32 mouse cellular contexts compared by ENCODE assay signal in the genomic region with DNA sequence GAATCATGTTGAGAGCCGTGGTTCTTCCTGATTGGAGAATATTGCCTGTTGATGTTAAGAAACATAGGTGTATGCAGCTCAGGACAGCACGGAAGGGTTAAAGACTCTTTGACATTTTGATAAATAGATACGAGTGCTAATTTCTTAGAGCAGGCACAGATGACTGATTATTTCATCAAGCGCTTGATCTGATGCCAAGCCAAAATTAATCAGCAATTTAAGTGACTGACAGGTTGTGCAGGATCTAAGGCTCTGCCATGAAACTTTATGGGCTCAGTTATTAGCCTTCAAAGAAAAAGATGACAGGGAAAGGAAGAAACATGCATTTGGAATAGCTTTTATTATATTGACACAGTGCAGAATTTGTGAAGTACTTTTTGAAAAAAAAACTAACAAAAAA.
DNase-seq lines count a peak whose midpoint lies in the region; ATAC-seq and TF ChIP-seq lines count a peak whose summit lies in the region.
"Had no signal": no experiment of that assay in that cellular context is flagged by ENCODE, and none has a peak within 500 bp of the region (broad histone marks: within the 10 kb centered on the region; RNA-seq: fewer than 3 reads in every experiment).

No protein-coding gene starts in this region.

- DNase-seq in forebrain, embryonic 10.5 days (ENCODE audit: extremely low spot score, low spot score), result no peak
- peak; percentile 27 for DNase-seq in kidney, postnatal 0 days (ENCODE audit: low spot score)
- DNase-seq in kidney, postnatal 25 days, result no peak
- DNase-seq in lung, postnatal 36 days, result no peak
- no peak for DNase-seq in gastrocnemius, adult 8-10 months (ENCODE audit: low spot score in 2 of 2)
- DNase-seq: adrenal gland, adult 2 months; cerebellum, adult 11-12 months; cerebellum, adult 9-11 months; embryo, embryonic 11 days; gastrocnemius, postnatal 14 days; heart, postnatal 14 days; kidney, adult 2 months; kidney, postnatal 14 days; left cerebral cortex, postnatal 4 days; liver, postnatal 0 days; lung, postnatal 4 days; right cerebral cortex, postnatal 4 days; thymus, adult 18-20 months; thymus, postnatal 25 days had no signal

- no peak overlapping the region for H3K9ac ChIP-seq in forebrain, embryonic 13.5 days
- no peak overlapping the region for H3K9ac ChIP-seq in kidney, postnatal 0 days (ENCODE audit: low read depth, low read length)
- H3K9ac ChIP-seq in forebrain, embryonic 16.5 days (replicated peaks; ENCODE audit: low read depth, low read length), result no peak overlapping the region
- no peak overlapping the region for H3K9ac ChIP-seq in hindbrain, embryonic 16.5 days (ENCODE audit: low read depth, low read length)
- H3K9ac ChIP-seq: embryonic facial prominence, embryonic 12.5 days; hindbrain, embryonic 15.5 days; intestine, embryonic 15.5 days; liver, embryonic 12.5 days; liver, postnatal 0 days; midbrain, embryonic 15.5 days had no signal

- no peaks in the 10 kb centered on the region for H3K9me3 ChIP-seq in forebrain, embryonic 13.5 days (replicated peaks)
- no peaks in the 10 kb centered on the region for H3K9me3 ChIP-seq in forebrain, embryonic 10.5 days
- no peaks in the 10 kb centered on the region for H3K9me3 ChIP-seq in kidney, postnatal 0 days (replicated peaks; ENCODE audit: low read length)
- H3K9me3 ChIP-seq in forebrain, embryonic 16.5 days (ENCODE audit: control insufficient read depth, low read length), result no peaks in the 10 kb centered on the region
- H3K9me3 ChIP-seq in hindbrain, embryonic 16.5 days (ENCODE audit: control insufficient read depth, low read length), result no peaks in the 10 kb centered on the region
- H3K9me3 ChIP-seq: embryonic facial prominence, embryonic 12.5 days; hindbrain, embryonic 15.5 days; intestine, embryonic 15.5 days; midbrain, embryonic 15.5 days had no signal

- 68% methylated on average over 4 of the region's 4 CpGs for WGBS in forebrain, embryonic 13.5 days
- WGBS in forebrain, embryonic 10.5 days, result 90% methylated on average over 4 of the region's 4 CpGs
- 60% methylated on average over 4 of the region's 4 CpGs for WGBS in kidney, postnatal 0 days
- WGBS in forebrain, embryonic 16.5 days, result 37% methylated on average over 4 of the region's 4 CpGs
- WGBS in hindbrain, embryonic 16.5 days, result 59% methylated on average over 4 of the region's 4 CpGs

- no peaks in the 10 kb centered on the region for H3K27me3 ChIP-seq in forebrain, embryonic 13.5 days
- no peaks in the 10 kb centered on the region for H3K27me3 ChIP-seq in forebrain, embryonic 10.5 days (ENCODE audit: poor library complexity, severe bottlenecking)
- H3K27me3 ChIP-seq in kidney, postnatal 0 days (ENCODE audit: insufficient read depth, low read length), result no peaks in the 10 kb centered on the region
- no peaks in the 10 kb centered on the region for H3K27me3 ChIP-seq in forebrain, embryonic 16.5 days (replicated peaks; ENCODE audit: control insufficient read depth, insufficient read depth, low read length)
- no peaks in the 10 kb centered on the region for H3K27me3 ChIP-seq in hindbrain, embryonic 16.5 days (replicated peaks; ENCODE audit: control insufficient read depth, insufficient read depth, low read length)
- H3K27me3 ChIP-seq: CH12.LX; embryonic facial prominence, embryonic 12.5 days; hindbrain, embryonic 15.5 days; intestine, embryonic 15.5 days; liver, embryonic 12.5 days; megakaryocyte, embryonic 14.5 days; midbrain, embryonic 15.5 days had no signal

- H3K4me1 ChIP-seq in forebrain, embryonic 13.5 days, result no peaks in the 10 kb centered on the region
- H3K4me1 ChIP-seq in forebrain, embryonic 10.5 days, result no peaks in the 10 kb centered on the region
- H3K4me1 ChIP-seq in kidney, postnatal 0 days (replicated peaks; ENCODE audit: insufficient read depth, low read length), result no peaks in the 10 kb centered on the region
- no peaks in the 10 kb centered on the region; the same call in 1 of the 2 replicates for H3K4me1 ChIP-seq in forebrain, embryonic 16.5 days (replicated peaks; ENCODE audit: control insufficient read depth, insufficient read depth, low read length)
- no peaks in the 10 kb centered on the region for H3K4me1 ChIP-seq in hindbrain, embryonic 16.5 days (ENCODE audit: control insufficient read depth, insufficient read depth, low read depth, low read length)
- H3K4me1 ChIP-seq: embryonic facial prominence, embryonic 12.5 days; hindbrain, embryonic 15.5 days; intestine, embryonic 15.5 days; liver, embryonic 12.5 days; megakaryocyte, embryonic 14.5 days; midbrain, embryonic 15.5 days had no signal

- no peak overlapping the region for H3K27ac ChIP-seq in forebrain, embryonic 13.5 days
- no peak overlapping the region for H3K27ac ChIP-seq in forebrain, embryonic 10.5 days
- H3K27ac ChIP-seq in kidney, postnatal 0 days, result no peak overlapping the region
- no peak overlapping the region for H3K27ac ChIP-seq in forebrain, embryonic 16.5 days (ENCODE audit: low read length)
- no peak overlapping the region for H3K27ac ChIP-seq in hindbrain, embryonic 16.5 days (ENCODE audit: low read depth, low read length)
- H3K27ac ChIP-seq: embryonic facial prominence, embryonic 12.5 days; hindbrain, embryonic 15.5 days; intestine, embryonic 15.5 days; left cerebral cortex, adult 2 months; liver, embryonic 12.5 days; midbrain, embryonic 15.5 days; stomach, postnatal 0 days had no signal

- ATAC-seq in forebrain, embryonic 13.5 days, result 0 out of 2 replicates have a peak, but pooled peaks have one; percentile 50
- ATAC-seq in kidney, postnatal 0 days (replicated peaks; ENCODE audit: low FRiP score, low read depth), result no peak
- peak; percentile 62 for ATAC-seq in forebrain, embryonic 16.5 days
- ATAC-seq in hindbrain, embryonic 16.5 days, result 0 out of 2 replicates have a peak, but pooled peaks have one; percentile 20
- ATAC-seq: activated CD4-positive, CD25-positive, alpha-beta regulatory T cell, adult 4 months; intestine, embryonic 15.5 days; liver, embryonic 12.5 days; liver, postnatal 0 days; midbrain, embryonic 15.5 days had no signal

- TF ChIP-seq CTCF in kidney, postnatal 0 days (IDR thresholded peaks at IDR 0.05; ENCODE audit: low read depth), result no peak

- H3K36me3 ChIP-seq in forebrain, embryonic 13.5 days (ENCODE audit: poor library complexity, severe bottlenecking), result no peaks in the 10 kb centered on the region
- no peaks in the 10 kb centered on the region for H3K36me3 ChIP-seq in forebrain, embryonic 10.5 days (replicated peaks)
- H3K36me3 ChIP-seq in kidney, postnatal 0 days (ENCODE audit: insufficient read depth, low read length), result no peaks in the 10 kb centered on the region
- no peaks in the 10 kb centered on the region for H3K36me3 ChIP-seq in forebrain, embryonic 16.5 days (ENCODE audit: control insufficient read depth, insufficient read depth)
- no peaks in the 10 kb centered on the region for H3K36me3 ChIP-seq in hindbrain, embryonic 16.5 days (ENCODE audit: control insufficient read depth, insufficient read depth, low read length)
- H3K36me3 ChIP-seq: embryonic facial prominence, embryonic 12.5 days; hindbrain, embryonic 15.5 days; intestine, embryonic 15.5 days; liver, embryonic 12.5 days; midbrain, embryonic 15.5 days had no signal

- no peak overlapping the region for H3K4me2 ChIP-seq in forebrain, embryonic 13.5 days
- H3K4me2 ChIP-seq in kidney, postnatal 0 days (ENCODE audit: low read length), result no peak overlapping the region
- H3K4me2 ChIP-seq in forebrain, embryonic 16.5 days (ENCODE audit: low read length), result no peak overlapping the region
- H3K4me2 ChIP-seq in hindbrain, embryonic 16.5 days (ENCODE audit: low read length), result no peak overlapping the region
- H3K4me2 ChIP-seq: embryonic facial prominence, embryonic 12.5 days; hindbrain, embryonic 15.5 days; intestine, embryonic 15.5 days; liver, embryonic 12.5 days; midbrain, embryonic 15.5 days had no signal

- H3K4me3 ChIP-seq in forebrain, embryonic 13.5 days, result no peak overlapping the region
- no peak overlapping the region for H3K4me3 ChIP-seq in forebrain, embryonic 10.5 days
- H3K4me3 ChIP-seq in kidney, postnatal 0 days (replicated peaks; ENCODE audit: low read depth, low read length), result no peak overlapping the region
- H3K4me3 ChIP-seq in forebrain, embryonic 16.5 days (replicated peaks; ENCODE audit: low read length), result no peak overlapping the region
- H3K4me3 ChIP-seq in hindbrain, embryonic 16.5 days (ENCODE audit: low read length), result no peak overlapping the region
- H3K4me3 ChIP-seq: embryonic facial prominence, embryonic 12.5 days; hindbrain, embryonic 15.5 days; intestine, embryonic 15.5 days; left cerebral cortex, adult 2 months; liver, embryonic 12.5 days; megakaryocyte, embryonic 14.5 days; midbrain, embryonic 15.5 days had no signal
